Mouse (Mus musculus): ENCODE measurements around the gene Rdh12.
"Not testable (repeated sequence)": the region's sequence is repeated elsewhere in the genome, so short reads cannot be mapped to it uniquely, and the experiment has no call there.

The Rdh12 gene

GRCm38 (mm10) chr12:79208703-79209464 lies at the start of gene Rdh12:
Rdh12 (plus strand) TSS chr12:79208914.
- no peak for DNase-seq (ENCODE audit: low spot score)

GRCm38 (mm10) chr12:79162876-79163275 lies 45.8 kb upstream of the Rdh12 start:
- no peak for DNase-seq (ENCODE audit: low spot score)

- DNase-seq (ENCODE audit: low spot score): no peak
These were observed 39.5 kb upstream of the Rdh12 start for GRCm38 (mm10) chr12:79169173-79169572.

GRCm38 (mm10) chr12:79170421-79170820 lies 38.3 kb upstream of the Rdh12 start:
- no peak for DNase-seq (ENCODE audit: low spot score)

- DNase-seq (ENCODE audit: low spot score): peak; percentile 31
These were observed 37.3 kb upstream of the Rdh12 start for GRCm38 (mm10) chr12:79171269-79171995.

- peak; percentile 92 for DNase-seq (ENCODE audit: low spot score)
These were observed 36.4 kb upstream of the Rdh12 start, which contains the start of gene Vti1b for GRCm38 (mm10) chr12:79172019-79172941. Vti1b (minus strand) TSS chr12:79172667.

GRCm38 (mm10) chr12:79173721-79174120 lies 35.0 kb upstream of the Rdh12 start:
- DNase-seq (ENCODE audit: low spot score): no peak

- no peak for DNase-seq (ENCODE audit: low spot score)
These were observed 32.7 kb upstream of the Rdh12 start for GRCm38 (mm10) chr12:79175998-79176397.

- not testable (repeated sequence) for DNase-seq (ENCODE audit: low spot score)
These were observed 23.6 kb upstream of the Rdh12 start for GRCm38 (mm10) chr12:79185160-79185559.

GRCm38 (mm10) chr12:79190931-79191673 lies 17.6 kb upstream of the Rdh12 start:
- DNase-seq (ENCODE audit: low spot score): peak; percentile 50

- no peak for DNase-seq (ENCODE audit: low spot score)
These were observed 17.0 kb upstream of the Rdh12 start for GRCm38 (mm10) chr12:79191701-79192100.

GRCm38 (mm10) chr12:79192193-79192592 lies 16.5 kb upstream of the Rdh12 start, which contains the start of gene Rdh11:
Rdh11 (minus strand) TSS chr12:79192293.
- DNase-seq (ENCODE audit: low spot score): no peak

- DNase-seq (ENCODE audit: low spot score): peak; percentile 51
These were observed 15.3 kb upstream of the Rdh12 start for GRCm38 (mm10) chr12:79193441-79193840.

- no peak for DNase-seq (ENCODE audit: low spot score)
These were observed 11.6 kb upstream of the Rdh12 start for GRCm38 (mm10) chr12:79197105-79197504.

- no peak for DNase-seq (ENCODE audit: low spot score)
These were observed 6.8 kb upstream of the Rdh12 start for GRCm38 (mm10) chr12:79201882-79202281.

GRCm38 (mm10) chr12:79211447-79211846 lies 2.7 kb downstream of the Rdh12 start:
- no peak for DNase-seq (ENCODE audit: low spot score)

- no peak for DNase-seq (ENCODE audit: low spot score)
These were observed 8.8 kb downstream of the Rdh12 start for GRCm38 (mm10) chr12:79217511-79217910.

- no peak for DNase-seq (ENCODE audit: low spot score)
These were observed 26.9 kb downstream of the Rdh12 start for GRCm38 (mm10) chr12:79235485-79236080.

- DNase-seq (ENCODE audit: low spot score): no peak
These were observed 33.3 kb downstream of the Rdh12 start for GRCm38 (mm10) chr12:79241985-79242384.

GRCm38 (mm10) chr12:79242921-79243320 lies 34.2 kb downstream of the Rdh12 start:
- no peak for DNase-seq (ENCODE audit: low spot score)

- no peak for DNase-seq (ENCODE audit: low spot score)
These were observed 39.4 kb downstream of the Rdh12 start for GRCm38 (mm10) chr12:79248110-79248509.

Data from left cerebral cortex, adult 11 months (tissue).